Mouse (Mus musculus) embryonic facial prominence, embryonic 11.5 days (tissue): Measurements from ENCODE around the gene Eftud2. TPM values are rescaled to one million over a fixed set of nuclear protein-coding genes. Genes with fewer than 3 reads are reported as not detected.
A peak's percentile ranks its signal among the peaks of the same experiment; 100 is the strongest.

Source experiments
- ATAC-seq: fragments of 200-750 bp; cut with Nextera tagmentation; replicated peaks from 2 replicates; pipeline ENCODE4 v1.8.0; 2017; ENCODE audit warnings: low read depth; ENCODE audit not compliant: insufficient number of reproducible peaks, low FRiP score, low TSS enrichment
- DNase-seq: peaks from one replicate; pipeline ENCODE4 v3.0.0-alpha.2; 2015; ENCODE audit warnings: low spot score
- H3K27ac ChIP-seq: fragments of 300-500 bp; sonication (generic); replicated peaks from 2 replicates; pipeline ENCODE4 v1.5.1; 2014; ENCODE audit warnings: mild to moderate bottlenecking, low read depth, low read length, control low read depth
- H3K27me3 ChIP-seq: fragments of 300-500 bp; sonication (generic); 2 replicates; pipeline ENCODE4 v1.6.1; 2014; ENCODE audit warnings: mild to moderate bottlenecking, low read length, moderate library complexity, mixed read lengths; ENCODE audit not compliant: control insufficient read depth, insufficient read depth
- H3K36me3 ChIP-seq: fragments of 300-500 bp; sonication (generic); replicated peaks from 2 replicates; pipeline ENCODE4 v1.6.1; 2014; ENCODE audit warnings: low read depth, mild to moderate bottlenecking, low read length, moderate library complexity, mixed read lengths; ENCODE audit not compliant: control insufficient read depth, insufficient read depth
- H3K4me1 ChIP-seq: fragments of 300-500 bp; sonication (generic); 2 replicates; pipeline ENCODE4 v1.6.1; 2014; ENCODE audit warnings: low read length, mixed read lengths; ENCODE audit not compliant: control insufficient read depth, insufficient read depth
- H3K4me2 ChIP-seq: fragments of 300-500 bp; sonication (generic); 2 replicates; pipeline ENCODE4 v1.6.1; 2014; ENCODE audit warnings: low read depth, mild to moderate bottlenecking, control low read depth, low read length, moderate library complexity
- H3K4me3 ChIP-seq: fragments of 300-500 bp; sonication (generic); 2 replicates; pipeline ENCODE4 v1.5.1; 2014; ENCODE audit warnings: low read depth, low read length, control low read depth
- H3K9ac ChIP-seq: fragments of 300-500 bp; sonication (generic); replicated peaks from 2 replicates; pipeline ENCODE4 v1.6.1; 2014; ENCODE audit warnings: mild to moderate bottlenecking, control low read depth, low read length
- H3K9me3 ChIP-seq: fragments of 300-500 bp; sonication (generic); replicated peaks from 2 replicates; pipeline ENCODE4 v1.6.1; 2016; ENCODE audit warnings: mild to moderate bottlenecking, low read length, inconsistent platforms, mixed read lengths; ENCODE audit not compliant: control insufficient read depth
- WGBS: fragments of 180-500 bp; shearing (Covaris S2); extraction: QIAGEN DNeasy Blood & Tissue Kit; methylation state at CpG from one replicate; pipeline ENCODE4 v1.1.7; 2014; 5-methylcytosine and 5-hydroxymethylcytosine counted together
- polyA plus RNA-seq: library from polyadenylated mRNA; unstranded; fragments of >200 nt; fragmentation: Nextera tagmentation; extraction: Ambion mirVana; gene quantifications from 2 replicates; pipeline ENCODE4 v1.2.1, GENCODE M21; 2014

Gene Eftud2
- polyA plus RNA-seq, 1 experiment from 2014 or later = 257 TPM

DNA sequence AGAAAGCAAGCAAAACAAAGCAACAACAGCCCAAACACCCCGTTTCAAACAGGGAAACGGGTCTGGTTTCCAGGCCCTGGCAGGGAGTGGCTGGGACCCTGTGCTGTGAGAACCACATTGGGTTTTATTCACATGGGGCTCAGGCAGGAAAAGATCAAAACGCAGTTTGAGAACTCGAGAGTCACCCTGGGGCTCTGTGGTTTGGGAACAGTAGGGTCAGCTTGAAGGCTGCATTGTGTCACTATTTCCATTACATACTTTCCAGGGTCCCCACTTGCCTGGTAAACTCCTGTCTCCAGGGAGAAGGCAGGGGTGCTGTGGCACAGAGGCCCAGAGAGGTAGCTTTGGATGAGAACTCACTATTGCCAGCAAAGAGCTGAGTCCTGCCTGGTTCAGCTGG lies 53.7 kb downstream of the Eftud2 start:
- H3K9ac ChIP-seq = no peak overlapping the region
- no peaks in the 10 kb centered on the region for H3K27me3 ChIP-seq
- no peak for DNase-seq
- 49% methylated on average over 4 of the region's 4 CpGs for WGBS
- H3K36me3 ChIP-seq = no peaks in the 10 kb centered on the region
- no peak overlapping the region for H3K27ac ChIP-seq
- ATAC-seq = no peak
- no peaks in the 10 kb centered on the region for H3K9me3 ChIP-seq
- no peak overlapping the region for H3K4me3 ChIP-seq
- no peaks in the 10 kb centered on the region for H3K4me1 ChIP-seq
- H3K4me2 ChIP-seq = no peak overlapping the region

DNA sequence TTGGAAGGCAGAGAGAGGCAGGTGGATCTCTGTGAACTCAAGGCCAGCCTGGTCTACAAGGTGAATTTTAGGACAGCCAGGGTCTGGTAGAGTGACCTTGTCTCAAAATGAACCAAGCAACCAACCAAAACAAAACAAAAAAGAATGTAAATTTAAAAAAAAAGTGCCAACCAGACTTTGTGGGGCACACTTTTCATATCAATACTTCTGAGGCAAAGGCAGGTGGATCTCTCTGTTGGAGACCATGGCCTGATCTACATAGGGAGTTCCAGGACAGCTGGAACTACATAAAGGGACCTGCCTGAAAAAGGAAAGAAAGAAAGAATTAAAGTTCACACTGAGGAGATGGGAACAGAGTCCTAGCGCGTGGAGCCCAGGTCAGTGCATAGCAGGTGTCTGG lies 54.3 kb downstream of the Eftud2 start:
- H3K4me2 ChIP-seq = no peak overlapping the region
- no peaks in the 10 kb centered on the region for H3K4me1 ChIP-seq
- no peak for ATAC-seq
- no peak overlapping the region for H3K4me3 ChIP-seq
- H3K27ac ChIP-seq = no peak overlapping the region
- H3K27me3 ChIP-seq = no peaks in the 10 kb centered on the region
- no peak overlapping the region for H3K9ac ChIP-seq
- 74% methylated on average over 2 of the region's 2 CpGs for WGBS
- DNase-seq = no peak
- H3K9me3 ChIP-seq = no peaks in the 10 kb centered on the region
- no peaks in the 10 kb centered on the region for H3K36me3 ChIP-seq

- WGBS = 48% methylated on average over 6 of the region's 6 CpGs
- Histone ChIP-seq H3K27me3 (no peaks in the 10 kb centered on the region), H3K4me3 (no peak overlapping the region), H3K9me3 (no peaks in the 10 kb centered on the region), H3K4me2 (no peak overlapping the region), H3K36me3 (no peaks in the 10 kb centered on the region), H3K4me1 (no peaks in the 10 kb centered on the region; the same call in 1 of the 2 replicates), H3K9ac (no peak overlapping the region), H3K27ac (no peak overlapping the region)
- peak; percentile 35 for DNase-seq
- no peak for ATAC-seq
Observed at GRCm38 (mm10) chr11:102821231-102821630, 59.6 kb downstream of the Eftud2 start.

GRCm38 (mm10) chr11:102820432-102820831 lies 60.4 kb downstream of the Eftud2 start:
- ATAC-seq (no peak), DNase-seq (no peak)
- Histone ChIP-seq H3K36me3 (no peaks in the 10 kb centered on the region), H3K27ac (no peak overlapping the region), H3K4me2 (no peak overlapping the region), H3K4me3 (no peak overlapping the region), H3K27me3 (no peaks in the 10 kb centered on the region), H3K9me3 (no peaks in the 10 kb centered on the region), H3K4me1 (peaks cover 2% of the 10 kb centered on the region), H3K9ac (no peak overlapping the region)
- 5% methylated on average over 3 of the region's 3 CpGs for WGBS

DNA sequence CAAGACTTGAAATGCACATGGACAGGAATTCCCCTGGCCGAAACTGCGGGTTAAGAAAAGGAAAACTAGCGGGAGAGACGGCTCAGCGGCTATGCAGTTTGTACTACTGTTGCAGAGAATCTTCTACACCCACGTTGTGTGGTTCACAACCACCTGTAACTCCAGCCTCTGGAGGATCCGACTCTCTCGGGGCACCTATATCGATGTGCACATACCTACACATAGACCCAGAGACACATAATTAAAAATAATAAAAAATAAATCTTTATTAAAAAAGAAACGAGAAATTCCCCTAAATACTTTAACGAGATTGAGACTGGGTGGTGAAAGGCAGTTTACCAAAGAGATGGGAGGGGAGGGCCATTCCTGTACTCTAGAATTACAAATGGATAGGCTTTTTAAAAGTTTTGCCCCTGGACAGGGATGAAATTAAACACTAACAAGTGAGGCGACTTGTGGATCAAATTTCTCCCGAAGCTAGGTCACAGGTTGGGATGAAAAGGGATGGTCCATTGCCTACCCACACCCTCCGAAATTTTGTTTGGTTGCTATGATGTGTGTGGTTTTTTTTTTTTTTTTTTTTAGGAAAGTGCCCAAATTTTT lies 60.9 kb downstream of the Eftud2 start:
- Histone ChIP-seq H3K9me3 (no peaks in the 10 kb centered on the region), H3K36me3 (no peaks in the 10 kb centered on the region), H3K4me2 (peak overlapping the region; percentile 89), H3K4me3 (peak overlapping the region; percentile 82), H3K27ac (peak overlapping the region; percentile 100), H3K9ac (peak overlapping the region; percentile 98), H3K27me3 (no peaks in the 10 kb centered on the region), H3K4me1 (peaks cover 2% of the 10 kb centered on the region)
- WGBS = 4% methylated on average over 14 of the region's 14 CpGs
- peak; percentile 34 for DNase-seq
- peak; percentile 53; the same call in 1 of the 2 replicates for ATAC-seq

DNA sequence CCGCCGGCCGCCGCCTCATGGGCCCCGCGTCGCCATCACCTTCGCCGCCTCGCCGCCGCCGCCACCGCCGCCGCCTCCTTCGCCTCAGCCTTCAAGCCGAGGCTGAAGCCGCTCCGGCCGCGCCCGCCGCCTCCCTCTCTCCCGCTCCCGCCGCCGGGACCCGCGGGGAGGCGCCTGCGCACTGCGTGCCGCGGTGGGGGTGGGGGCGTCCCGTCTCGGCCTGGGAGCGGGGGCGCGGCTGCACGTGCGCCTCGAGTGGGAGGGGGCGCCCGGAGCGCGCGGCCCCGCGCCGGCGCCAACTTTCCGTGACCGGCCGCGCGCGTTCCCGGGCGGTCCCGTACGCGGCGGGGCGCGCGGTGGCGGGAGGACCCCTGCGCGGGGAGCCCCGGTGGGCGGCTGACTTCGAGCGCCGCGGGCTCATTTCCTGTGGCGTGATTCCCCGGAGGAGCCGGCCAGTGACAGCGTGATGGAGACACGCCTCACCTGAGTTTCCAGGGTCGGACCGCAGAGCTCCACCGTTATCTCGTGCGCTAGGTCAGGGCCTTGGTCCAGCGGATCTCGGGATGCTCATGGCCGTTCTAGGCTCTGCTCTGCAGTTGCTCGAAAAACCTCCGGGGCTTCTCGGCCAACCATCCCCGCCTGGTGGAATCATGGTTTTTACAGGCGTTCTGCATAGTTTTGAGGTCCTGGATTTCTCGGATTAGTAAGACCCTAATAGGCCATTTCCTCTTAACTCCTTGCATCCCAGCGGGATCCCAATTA lies 61.6 kb downstream of the Eftud2 start, which contains the start of gene Gjc1:
Gjc1 (minus strand) TSS at position 680 of the 762 bp plus-strand sequence.
- H3K9ac ChIP-seq = peak within 1 kb of the TSS; percentile 98
- DNase-seq (peak; percentile 90), ATAC-seq (peak; percentile 82)
- no peaks in the 10 kb centered on the region for H3K9me3 ChIP-seq
- H3K27me3 ChIP-seq = no peaks in the 10 kb centered on the region
- peak within 1 kb of the TSS; percentile 100 for H3K27ac ChIP-seq
- WGBS = under 1% methylated on average over 60 of the region's 97 CpGs
- peak within 1 kb of the TSS; percentile 82 for H3K4me3 ChIP-seq
- H3K4me2 ChIP-seq = peak within 1 kb of the TSS; percentile 89
- H3K36me3 ChIP-seq = no peaks in the 10 kb centered on the region
- H3K4me1 ChIP-seq = peaks cover 2% of the 10 kb centered on the region

DNA sequence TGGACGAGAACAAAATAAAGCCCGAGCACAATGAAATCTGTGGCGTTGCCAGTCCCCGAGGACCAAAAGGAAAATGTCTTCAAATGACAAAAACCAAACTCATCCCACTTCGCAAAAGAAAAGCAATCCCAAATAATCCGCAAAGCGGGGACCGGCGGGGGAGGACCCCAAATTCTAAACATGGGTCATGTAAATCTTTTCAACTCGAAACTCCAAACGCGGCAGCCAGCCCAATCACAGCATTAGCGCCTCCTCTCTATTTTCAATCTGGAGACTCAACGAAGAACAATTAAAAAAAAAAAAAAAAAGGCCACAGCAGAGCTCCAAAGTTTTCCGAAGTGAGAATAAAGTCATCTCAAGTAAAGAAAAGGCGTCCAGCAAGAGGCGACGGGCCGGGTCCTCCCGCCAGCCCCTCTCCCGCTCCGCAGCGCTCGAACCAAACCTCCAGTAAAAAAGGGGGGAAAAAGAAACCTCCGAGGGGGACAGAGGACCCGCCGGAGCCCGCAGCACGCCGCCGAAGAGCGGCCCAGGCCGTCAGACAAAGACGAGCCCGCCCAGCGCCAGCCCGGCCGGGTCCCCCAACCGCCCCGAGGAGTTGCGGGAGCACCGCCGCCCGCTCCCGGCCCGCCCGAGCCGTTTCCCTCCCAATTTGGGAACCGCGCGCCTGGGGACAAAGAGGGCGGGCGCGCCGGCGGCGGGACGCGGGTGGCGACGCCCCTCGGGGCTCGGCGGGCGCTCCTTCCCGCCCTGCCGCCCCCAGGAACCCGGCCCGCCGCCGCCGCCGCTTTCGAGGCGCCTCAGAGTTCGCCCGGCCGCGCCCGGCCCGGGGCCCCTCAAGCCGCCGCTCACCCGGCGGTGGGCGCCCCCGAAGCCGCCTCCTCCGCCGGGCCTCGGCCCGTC lies 62.4 kb downstream of the Eftud2 start:
- under 1% methylated on average over 55 of the region's 92 CpGs for WGBS
- DNase-seq = peak; percentile 63
- Histone ChIP-seq H3K9me3 (no peaks in the 10 kb centered on the region), H3K4me2 (peak overlapping the region; percentile 89), H3K27me3 (no peaks in the 10 kb centered on the region), H3K4me1 (peaks cover 2% of the 10 kb centered on the region), H3K9ac (peak overlapping the region; percentile 98), H3K4me3 (peak overlapping the region; percentile 82), H3K36me3 (no peaks in the 10 kb centered on the region), H3K27ac (peak overlapping the region; percentile 100)
- ATAC-seq = peak; percentile 10; the same call in 1 of the 2 replicates
